Mouse (Mus musculus) liver, postnatal 0 days (tissue): ENCODE results near the gene Ogfr.

Experiments
- CTCF ChIP-seq: sonication (generic); IDR thresholded peaks from 2 replicates; pipeline ENCODE4 v1.5.1; 2016; ENCODE audit warnings: antibody characterized with exemption, low read depth
- EP300 ChIP-seq: IDR thresholded peaks from 2 replicates; pipeline ENCODE4 v1.6.1; 2016; ENCODE audit warnings: antibody characterized with exemption, low read depth, mild to moderate bottlenecking

GRCm38 (mm10) chr2:180642555-180643260 is 53.7 kb downstream of the Ogfr start, which contains the start of gene Tcfl5:
- TF ChIP-seq EP300 (no peak), CTCF (no peak)
